Comparison of ENCODE assay signal across 17 mouse cellular contexts in genomic region chr9:116502831-116503230, GRCm38 (mm10).
DNase-seq lines count a peak whose midpoint lies in the region; ATAC-seq and TF ChIP-seq lines count a peak whose summit lies in the region.
"Had no signal": no experiment of that assay in that cellular context is flagged by ENCODE, and none has a peak within 500 bp of the region (broad histone marks: within the 10 kb centered on the region; RNA-seq: fewer than 3 reads in every experiment).

No protein-coding gene starts in this region.

- no peaks in the 10 kb centered on the region for H3K9me3 ChIP-seq in forebrain, postnatal 0 days (ENCODE audit: low read length)
- no peaks in the 10 kb centered on the region for H3K9me3 ChIP-seq in forebrain, embryonic 10.5 days
- H3K9me3 ChIP-seq: forebrain, embryonic 15.5 days; limb, embryonic 12.5 days had no signal

- DNase-seq in forebrain, postnatal 0 days = peak; percentile 45
- DNase-seq in forebrain, embryonic 10.5 days (ENCODE audit: extremely low spot score, low spot score) = no peak
- DNase-seq in cerebellum, postnatal 25 days = peak; percentile 69 to 72
- DNase-seq in layer of hippocampus, postnatal 14 days (ENCODE audit: low spot score in 2 of 2) = peak; percentile 69 to 90
- peak; percentile 12 for DNase-seq in right cerebral cortex, postnatal 14 days
- DNase-seq in spleen, postnatal 36 days (ENCODE audit: low spot score in 2 of 2) = no peak
- no peak for DNase-seq in urinary bladder, adult 18-20 months (ENCODE audit: low spot score in 2 of 2)
- DNase-seq in yolk sac, embryonic 10.5 days (ENCODE audit: low spot score) = no peak
- DNase-seq: adrenal gland, postnatal 36 days; heart, postnatal 14 days; lung, adult 2 months; spleen, adult 18-20 months; thymus, adult 18-20 months had no signal

- H3K4me3 ChIP-seq in forebrain, postnatal 0 days (ENCODE audit: low read depth, low read length) = no peak overlapping the region
- H3K4me3 ChIP-seq in forebrain, embryonic 10.5 days = no peak overlapping the region
- H3K4me3 ChIP-seq: forebrain, embryonic 15.5 days; limb, embryonic 12.5 days had no signal

- H3K36me3 ChIP-seq in forebrain, postnatal 0 days (ENCODE audit: insufficient read depth) = no peaks in the 10 kb centered on the region
- no peaks in the 10 kb centered on the region for H3K36me3 ChIP-seq in forebrain, embryonic 10.5 days (replicated peaks)
- H3K36me3 ChIP-seq: forebrain, embryonic 15.5 days; G1E; limb, embryonic 12.5 days had no signal

- ATAC-seq in forebrain, postnatal 0 days = peak; percentile 48; the same call in 1 of the 2 replicates
- ATAC-seq: forebrain, embryonic 15.5 days had no signal

- no peaks in the 10 kb centered on the region for H3K4me1 ChIP-seq in forebrain, postnatal 0 days (ENCODE audit: insufficient read depth)
- H3K4me1 ChIP-seq in forebrain, embryonic 10.5 days = no peaks in the 10 kb centered on the region
- H3K4me1 ChIP-seq: forebrain, embryonic 15.5 days; limb, embryonic 12.5 days had no signal

- H3K27ac ChIP-seq in forebrain, postnatal 0 days (ENCODE audit: low read depth, low read length) = no peak overlapping the region
- no peak overlapping the region for H3K27ac ChIP-seq in forebrain, embryonic 10.5 days
- H3K27ac ChIP-seq: forebrain, embryonic 15.5 days; kidney, postnatal 0 days; limb, embryonic 12.5 days had no signal

- H3K4me2 ChIP-seq in forebrain, postnatal 0 days (ENCODE audit: low read depth) = no peak overlapping the region
- H3K4me2 ChIP-seq: forebrain, embryonic 15.5 days; limb, embryonic 12.5 days had no signal

- WGBS in forebrain, postnatal 0 days = 44% methylated on average over 5 of the region's 5 CpGs
- WGBS in forebrain, embryonic 10.5 days = 57% methylated on average over 5 of the region's 5 CpGs

- no peak overlapping the region for H3K9ac ChIP-seq in forebrain, postnatal 0 days
- H3K9ac ChIP-seq: forebrain, embryonic 15.5 days; limb, embryonic 12.5 days had no signal

- no peak for TF ChIP-seq CTCF in forebrain, postnatal 0 days (IDR thresholded peaks at IDR 0.05; ENCODE audit: low read depth)

- no peaks in the 10 kb centered on the region for H3K27me3 ChIP-seq in forebrain, postnatal 0 days (ENCODE audit: insufficient read depth, low read length)
- H3K27me3 ChIP-seq in forebrain, embryonic 10.5 days (ENCODE audit: poor library complexity, severe bottlenecking) = no peaks in the 10 kb centered on the region
- H3K27me3 ChIP-seq: forebrain, embryonic 15.5 days; limb, embryonic 12.5 days had no signal

Comparison
In these comparisons a context has a peak if more than half of its experiments do, and no peak if none do; other contexts are left out.
1. DNase-seq: peak in forebrain, postnatal 0 days (single experiment), cerebellum, postnatal 25 days (2 of 2), layer of hippocampus, postnatal 14 days (2 of 2) and right cerebral cortex, postnatal 14 days (single experiment); none in forebrain, embryonic 10.5 days (single experiment), spleen, postnatal 36 days (0 of 2), urinary bladder, adult 18-20 months (0 of 2) and yolk sac, embryonic 10.5 days (single experiment).